Mouse (Mus musculus) Muller cell, postnatal 12 days (primary cell): ENCODE results near the gene Tmem229b.
"Not testable (repeated sequence)": the region's sequence is repeated elsewhere in the genome, so short reads cannot be mapped to it uniquely, and the experiment has no call there.

ENCODE experiments used
- DNase-seq: peaks from one replicate; pipeline ENCODE4 v3.0.0-alpha.2; 2015; ENCODE audit errors: inconsistent ontology term

Gene Tmem229b

DNA sequence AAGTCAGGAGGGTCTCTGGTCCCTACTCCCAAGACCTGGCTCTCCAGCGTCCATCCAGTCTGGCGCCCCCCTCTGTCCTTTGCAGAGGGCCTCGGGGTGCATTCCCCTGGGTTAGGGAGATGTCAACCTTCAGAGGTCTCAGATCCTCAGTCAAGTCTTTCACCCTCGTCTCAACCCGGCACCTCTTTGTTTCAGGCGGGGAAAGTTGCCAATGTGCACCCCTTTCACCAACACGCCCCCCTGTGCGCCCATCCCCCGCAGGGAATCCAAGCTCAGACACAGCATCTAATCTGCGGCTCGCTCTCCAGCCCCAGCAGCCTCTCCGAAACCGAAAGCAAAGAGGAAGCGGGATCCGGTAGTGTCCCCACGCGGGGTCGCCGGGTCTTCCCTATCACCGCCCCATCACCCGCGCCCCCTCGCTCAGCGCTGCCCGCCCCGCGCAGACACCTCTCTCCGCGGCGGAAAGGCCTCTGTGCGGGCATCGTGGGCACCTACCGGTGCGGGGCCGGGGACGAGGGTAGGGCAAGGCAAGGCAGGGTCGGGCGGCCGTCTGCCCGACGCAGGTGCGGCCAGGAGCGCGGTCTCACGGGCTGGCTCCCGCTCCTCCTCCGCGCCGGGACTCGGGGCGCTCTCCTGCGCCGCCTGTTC, 825 bp downstream of the Tmem229b start:
- DNase-seq: peak; percentile 68

GRCm38 (mm10) chr12:79006076-79006475, 1.4 kb downstream of the Tmem229b start:
- no peak for DNase-seq

DNA sequence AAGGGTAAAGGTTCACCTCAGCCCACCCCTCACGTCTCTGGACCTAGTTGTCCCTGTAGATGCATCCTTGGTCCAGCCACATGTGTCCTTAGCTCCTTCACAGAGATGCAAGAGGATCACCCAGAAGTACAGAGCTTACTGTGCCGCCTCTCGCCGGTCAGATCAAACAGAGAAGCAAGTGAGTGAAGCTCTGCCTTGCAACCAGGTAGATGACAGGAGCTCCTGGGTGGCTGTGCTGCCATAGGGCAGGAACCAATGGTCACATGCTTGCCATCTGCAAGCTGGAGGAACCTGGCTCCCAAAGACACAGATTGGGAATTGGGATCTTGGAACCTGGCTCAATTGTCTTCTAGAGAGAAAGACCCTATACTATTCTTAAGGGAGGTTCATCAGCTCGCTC, 2.0 kb downstream of the Tmem229b start:
- no peak for DNase-seq

DNA sequence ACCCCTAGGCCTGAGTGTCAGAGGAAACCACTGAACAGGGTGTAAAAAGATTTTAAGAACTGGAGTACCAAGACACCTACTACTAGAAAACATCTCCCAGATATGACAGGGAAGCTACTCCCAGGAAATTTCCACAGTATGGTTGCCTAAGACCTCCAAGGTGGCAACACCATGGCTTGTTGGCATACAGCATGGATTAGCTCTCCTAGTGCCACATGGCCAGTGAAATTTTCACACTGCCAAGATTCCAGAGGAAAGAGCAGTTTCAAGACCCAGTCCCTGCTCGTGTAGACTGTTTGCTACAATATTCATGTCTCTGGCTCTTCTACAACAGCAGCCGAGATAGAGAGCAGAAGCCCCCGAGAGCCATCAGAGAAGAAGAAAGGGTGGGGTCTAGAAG, 4.4 kb downstream of the Tmem229b start:
- DNase-seq: no peak

GRCm38 (mm10) chr12:79002406-79002805, 5.0 kb downstream of the Tmem229b start:
- no peak for DNase-seq

- no peak for DNase-seq
Observed at GRCm38 (mm10) chr12:78996711-78997110, 10.7 kb downstream of the Tmem229b start.

GRCm38 (mm10) chr12:78996271-78996670, 11.2 kb downstream of the Tmem229b start:
- no peak for DNase-seq

GRCm38 (mm10) chr12:78987581-78988081, 19.8 kb downstream of the Tmem229b start:
- DNase-seq: peak; percentile 94

GRCm38 (mm10) chr12:78984035-78984432, 23.4 kb downstream of the Tmem229b start:
- DNase-seq: no peak

DNA sequence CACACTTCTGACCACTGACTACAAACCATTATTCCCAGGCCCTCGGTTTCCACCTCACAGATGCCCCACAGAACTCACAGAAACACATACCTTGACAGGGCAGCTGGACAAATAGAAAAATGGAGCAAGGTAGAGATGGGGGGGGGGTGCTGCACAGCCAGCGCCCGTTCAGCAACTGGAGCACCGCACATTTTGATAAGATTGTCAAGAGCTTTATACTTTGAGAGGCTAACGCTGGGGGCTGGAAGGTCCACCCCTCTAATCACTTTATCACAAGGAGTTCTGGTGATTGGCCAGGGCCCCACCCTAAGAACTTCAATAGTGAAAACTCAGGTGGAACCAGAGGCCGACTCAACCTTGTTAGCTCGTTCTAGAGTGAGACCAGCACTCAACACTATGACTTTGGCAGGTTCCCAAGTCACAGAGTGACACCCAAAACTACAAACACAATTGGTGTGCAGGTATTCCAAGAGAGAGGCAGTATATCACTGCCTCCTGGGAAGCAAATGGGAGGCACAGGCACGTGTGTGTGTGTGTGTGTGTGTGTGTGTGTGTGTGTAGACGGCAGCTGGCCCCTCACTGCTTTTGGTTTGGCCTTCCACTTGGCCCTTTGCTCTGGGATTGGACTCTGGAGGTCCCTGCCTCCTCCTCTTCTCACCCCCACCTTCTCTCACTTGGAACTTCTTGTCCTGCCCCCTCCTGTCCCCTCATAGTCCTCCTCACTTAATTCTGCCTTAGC, 24.0 kb downstream of the Tmem229b start:
- no peak for DNase-seq

- DNase-seq: no peak
Observed at GRCm38 (mm10) chr12:78981938-78982825, 25.2 kb downstream of the Tmem229b start.

DNA sequence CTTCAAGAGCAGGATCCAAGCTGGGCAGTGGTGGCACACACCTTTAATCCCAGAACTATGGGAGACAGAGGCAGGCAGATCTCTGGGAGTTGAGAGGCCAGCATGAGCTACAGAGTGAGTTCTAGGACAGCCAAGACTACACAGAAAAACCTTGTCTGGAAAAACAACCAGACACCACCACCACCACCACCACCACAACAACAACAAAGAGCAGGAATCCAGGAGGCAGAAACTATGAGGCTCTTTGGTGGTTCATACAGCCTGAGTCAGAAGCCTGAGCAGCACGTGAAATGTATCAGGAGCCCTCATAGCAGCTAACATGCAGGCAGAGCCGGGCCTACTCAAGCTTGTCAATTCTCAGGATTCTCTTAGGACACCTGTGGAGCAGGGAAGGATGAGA, 26.3 kb downstream of the Tmem229b start:
- DNase-seq: no peak

DNA sequence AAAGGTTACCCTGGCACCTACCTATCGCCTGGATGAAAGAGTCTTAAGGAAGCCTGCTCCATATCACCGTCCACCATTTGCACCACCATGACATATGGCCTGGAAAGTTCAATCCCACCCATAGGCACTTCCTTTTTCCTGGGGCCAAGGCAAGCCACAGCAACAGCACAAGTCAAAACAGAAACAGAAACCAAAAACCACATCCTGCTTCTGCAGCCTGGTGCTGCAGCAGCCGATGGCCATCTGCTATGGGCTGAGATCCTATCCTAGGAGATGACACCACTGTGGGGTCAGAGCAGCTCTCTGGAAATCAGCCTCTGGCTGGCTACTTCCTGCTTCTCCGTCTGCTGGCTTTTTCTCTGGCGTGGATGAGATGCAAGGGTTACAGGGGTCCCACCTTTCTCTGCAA, 26.7 kb downstream of the Tmem229b start:
- DNase-seq: no peak

DNA sequence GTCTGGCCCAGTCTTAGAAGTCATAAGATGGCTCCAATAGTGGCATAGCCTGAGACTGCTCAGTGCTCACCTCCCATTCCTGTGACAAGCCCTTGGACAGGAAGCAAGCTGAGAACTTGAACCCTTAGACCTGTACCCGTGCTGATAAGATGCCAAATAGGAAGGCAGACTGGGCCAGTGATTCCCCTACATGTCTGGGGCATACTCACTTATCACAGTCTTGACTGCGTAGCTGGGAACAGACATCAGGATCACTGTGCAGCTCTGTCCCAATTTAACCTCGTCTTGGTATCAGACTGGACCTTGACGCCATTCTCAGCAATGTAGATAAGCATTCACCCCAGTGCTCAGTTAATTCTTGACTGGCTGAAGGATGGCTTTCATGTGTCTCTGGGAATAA, 29.9 kb downstream of the Tmem229b start:
- DNase-seq: no peak

- DNase-seq: no peak
Observed at GRCm38 (mm10) chr12:78977078-78977477, 30.3 kb downstream of the Tmem229b start.

GRCm38 (mm10) chr12:78975836-78976235, 31.6 kb downstream of the Tmem229b start:
- DNase-seq: no peak

DNA sequence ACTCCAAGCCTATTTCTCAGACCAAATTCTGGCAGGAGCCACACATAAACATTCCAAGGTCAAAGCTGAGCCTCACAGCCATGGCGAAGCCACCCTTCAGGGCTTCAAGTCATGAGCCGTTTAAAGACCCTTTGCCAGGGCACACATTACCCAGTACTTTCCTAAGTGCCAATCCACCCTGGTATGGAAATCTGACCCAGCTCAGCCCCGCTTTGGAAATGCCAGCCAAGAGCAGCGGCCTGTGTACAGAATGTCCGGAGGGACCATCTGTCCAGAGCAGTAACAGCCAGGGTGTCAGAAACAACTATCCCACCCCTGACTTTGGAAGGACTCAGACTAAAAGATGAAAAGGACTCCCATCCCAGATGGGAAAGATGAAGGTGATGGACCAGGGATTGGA, 32.7 kb downstream of the Tmem229b start:
- no peak for DNase-seq

DNA sequence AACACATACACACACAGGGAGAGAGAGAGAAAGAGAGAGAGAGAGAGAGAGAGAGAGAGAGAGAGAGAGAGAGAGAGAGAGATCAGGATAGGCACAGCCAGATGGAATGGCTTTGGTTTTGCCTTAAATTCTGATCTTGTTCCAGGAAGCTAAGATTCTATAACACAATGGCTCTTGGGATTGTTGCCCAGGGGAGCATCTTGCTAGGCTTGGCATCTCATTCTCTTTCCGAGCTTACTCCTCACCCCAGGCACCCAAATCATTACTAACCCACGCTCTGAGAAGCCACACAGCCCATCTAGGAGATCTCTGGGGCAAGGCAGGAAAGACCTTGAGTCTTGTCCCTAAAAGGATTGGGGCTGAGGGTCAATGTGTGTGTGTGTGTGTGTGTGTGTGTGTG, 33.6 kb downstream of the Tmem229b start:
- no peak for DNase-seq

- DNase-seq: peak; percentile 16
Observed at GRCm38 (mm10) chr12:78971649-78972048, 35.8 kb downstream of the Tmem229b start.

- DNase-seq: no peak
Observed at GRCm38 (mm10) chr12:78970725-78971124, 36.7 kb downstream of the Tmem229b start.

DNA sequence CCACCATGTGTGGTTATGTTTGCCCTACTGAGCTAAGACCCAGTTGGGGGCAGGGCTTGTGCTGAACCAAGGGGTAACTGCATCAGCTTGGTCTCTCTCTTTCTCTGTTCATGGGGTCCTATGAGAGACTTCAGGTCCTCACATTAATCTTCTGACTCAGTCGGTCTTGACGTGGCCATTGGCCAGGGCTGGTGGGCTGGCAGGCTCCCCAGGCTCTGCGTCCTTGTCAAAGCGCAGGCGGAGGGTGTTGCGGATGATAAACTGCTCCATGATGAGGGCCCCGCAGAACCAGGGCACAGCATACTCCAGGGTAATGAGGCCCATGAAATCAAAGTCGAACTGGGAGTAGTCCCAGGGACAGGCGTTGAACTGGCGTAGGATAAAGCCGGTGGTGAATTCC, 42.9 kb downstream of the Tmem229b start:
- not testable (repeated sequence) for DNase-seq

DNA sequence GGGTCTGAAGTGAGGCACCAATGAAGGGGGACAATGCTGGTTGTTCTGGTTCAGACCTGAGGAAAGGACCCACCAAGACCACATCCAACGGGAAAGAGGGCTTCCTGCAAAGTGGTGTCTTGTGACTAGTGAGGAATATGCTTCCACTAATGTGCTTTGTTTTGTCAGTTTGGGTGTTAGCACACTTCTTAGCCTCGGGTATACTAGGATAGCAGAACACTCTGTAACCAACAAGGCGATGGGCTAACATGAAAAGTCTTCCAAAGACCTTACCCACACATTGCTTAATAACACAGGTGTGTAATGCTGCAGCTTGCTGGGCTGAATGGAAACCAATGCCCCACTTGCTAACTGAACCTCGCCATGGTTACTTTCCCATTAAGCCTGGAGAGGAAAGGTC, 51.0 kb downstream of the Tmem229b start:
- DNase-seq: no peak
